Mouse (Mus musculus): ENCODE data around the gene Col18a1. TPM values are rescaled to one million over a fixed set of nuclear protein-coding genes. Genes with fewer than 3 reads are reported as not detected.
A peak's percentile ranks its signal among the peaks of the same experiment; 100 is the strongest.

The Col18a1 gene
- total and polyA plus RNA-seq, 2 experiments from 2014 or later: 11.7 to 28.4 TPM

GRCm38 (mm10) chr10:77209261-77209660 lies 42.9 kb upstream of the Col18a1 start:
- ATAC-seq (no peak), DNase-seq (no peak)
- Histone ChIP-seq H3K4me3 (ENCODE audit: low read depth, low read length) (no peak overlapping the region), H3K9ac (no peak overlapping the region), H3K27me3 (ENCODE audit: insufficient read depth, low read length) (no peaks in the 10 kb centered on the region), H3K9me3 (ENCODE audit: low read length) (no peaks in the 10 kb centered on the region), H3K27ac (ENCODE audit: low read depth, low read length) (no peak overlapping the region), H3K4me1 (ENCODE audit: insufficient read depth) (no peaks in the 10 kb centered on the region), H3K4me2 (ENCODE audit: low read depth) (no peak overlapping the region), H3K36me3 (ENCODE audit: insufficient read depth) (no peaks in the 10 kb centered on the region)
- WGBS: 66% methylated on average over 5 of the region's 5 CpGs
- no peak for TF ChIP-seq CTCF (IDR thresholded peaks at IDR 0.05; ENCODE audit: low read depth)

GRCm38 (mm10) chr10:77206565-77207079 lies 40.3 kb upstream of the Col18a1 start:
- Histone ChIP-seq H3K9me3 (ENCODE audit: low read length) (no peaks in the 10 kb centered on the region), H3K4me2 (ENCODE audit: low read depth) (no peak overlapping the region), H3K9ac (no peak overlapping the region), H3K36me3 (ENCODE audit: insufficient read depth) (no peaks in the 10 kb centered on the region), H3K4me3 (ENCODE audit: low read depth, low read length) (no peak overlapping the region), H3K27ac (ENCODE audit: low read depth, low read length) (no peak overlapping the region), H3K4me1 (ENCODE audit: insufficient read depth) (no peaks in the 10 kb centered on the region), H3K27me3 (ENCODE audit: insufficient read depth, low read length) (no peaks in the 10 kb centered on the region)
- WGBS: 34% methylated on average over 3 of the region's 3 CpGs
- peak; percentile 35 for DNase-seq
- no peak for TF ChIP-seq CTCF (IDR thresholded peaks at IDR 0.05; ENCODE audit: low read depth)
- ATAC-seq: no peak

- H3K27ac ChIP-seq (ENCODE audit: low read depth, low read length): no peak overlapping the region
- H3K4me3 ChIP-seq (ENCODE audit: low read depth, low read length): no peak overlapping the region
- H3K4me1 ChIP-seq (ENCODE audit: insufficient read depth): no peaks in the 10 kb centered on the region
- no peak overlapping the region for H3K4me2 ChIP-seq (ENCODE audit: low read depth)
- no peak for DNase-seq
- no peaks in the 10 kb centered on the region for H3K27me3 ChIP-seq (ENCODE audit: insufficient read depth, low read length)
- TF ChIP-seq CTCF (IDR thresholded peaks at IDR 0.05; ENCODE audit: low read depth): no peak
- H3K9me3 ChIP-seq (ENCODE audit: low read length): no peaks in the 10 kb centered on the region
- no peak for ATAC-seq
- no peaks in the 10 kb centered on the region for H3K36me3 ChIP-seq (ENCODE audit: insufficient read depth)
- H3K9ac ChIP-seq: no peak overlapping the region
- WGBS: 73% methylated on average over 2 of the region's 2 CpGs
These were observed 39.8 kb upstream of the Col18a1 start for GRCm38 (mm10) chr10:77206134-77206533.

GRCm38 (mm10) chr10:77203960-77204359 lies 37.6 kb upstream of the Col18a1 start:
- no peaks in the 10 kb centered on the region for H3K4me1 ChIP-seq (ENCODE audit: insufficient read depth)
- no peak overlapping the region for H3K27ac ChIP-seq (ENCODE audit: low read depth, low read length)
- TF ChIP-seq CTCF (IDR thresholded peaks at IDR 0.05; ENCODE audit: low read depth): no peak
- H3K9me3 ChIP-seq (ENCODE audit: low read length): no peaks in the 10 kb centered on the region
- WGBS: 88% methylated on average over 4 of the region's 4 CpGs
- no peak for ATAC-seq
- H3K27me3 ChIP-seq (ENCODE audit: insufficient read depth, low read length): no peaks in the 10 kb centered on the region
- no peaks in the 10 kb centered on the region for H3K36me3 ChIP-seq (ENCODE audit: insufficient read depth)
- no peak for DNase-seq
- H3K9ac ChIP-seq: no peak overlapping the region
- H3K4me2 ChIP-seq (ENCODE audit: low read depth): no peak overlapping the region
- no peak overlapping the region for H3K4me3 ChIP-seq (ENCODE audit: low read depth, low read length)

DNA sequence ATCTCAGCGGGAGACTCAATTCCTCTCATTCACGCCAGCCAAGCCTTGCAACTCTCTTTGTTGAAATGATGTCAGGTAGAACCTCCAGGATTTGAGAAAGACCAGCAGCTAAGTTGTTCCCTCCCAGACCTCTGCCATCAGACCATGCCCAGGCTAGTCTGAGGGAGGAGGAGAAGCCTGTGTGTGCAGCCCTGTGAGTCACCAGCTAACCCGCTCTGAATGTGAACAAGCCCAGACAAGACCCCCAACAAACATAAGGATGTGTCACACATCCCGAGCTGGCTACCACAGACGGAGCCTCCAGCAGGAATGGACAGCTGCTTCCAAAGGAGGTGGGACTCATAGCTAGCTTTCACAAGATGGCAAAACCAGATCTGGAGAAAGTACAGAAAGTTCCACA lies 35.6 kb upstream of the Col18a1 start:
- no peaks in the 10 kb centered on the region for H3K9me3 ChIP-seq (ENCODE audit: low read length)
- H3K4me3 ChIP-seq (ENCODE audit: low read depth, low read length): no peak overlapping the region
- H3K4me1 ChIP-seq (ENCODE audit: insufficient read depth): no peaks in the 10 kb centered on the region
- H3K36me3 ChIP-seq (ENCODE audit: insufficient read depth): no peaks in the 10 kb centered on the region
- no peak overlapping the region for H3K27ac ChIP-seq (ENCODE audit: low read depth, low read length)
- H3K4me2 ChIP-seq (ENCODE audit: low read depth): no peak overlapping the region
- DNase-seq (no peak), ATAC-seq (no peak)
- no peak overlapping the region for H3K9ac ChIP-seq
- no peak for TF ChIP-seq CTCF (IDR thresholded peaks at IDR 0.05; ENCODE audit: low read depth)
- WGBS: 54% methylated on average over 5 of the region's 5 CpGs
- H3K27me3 ChIP-seq (ENCODE audit: insufficient read depth, low read length): no peaks in the 10 kb centered on the region

DNA sequence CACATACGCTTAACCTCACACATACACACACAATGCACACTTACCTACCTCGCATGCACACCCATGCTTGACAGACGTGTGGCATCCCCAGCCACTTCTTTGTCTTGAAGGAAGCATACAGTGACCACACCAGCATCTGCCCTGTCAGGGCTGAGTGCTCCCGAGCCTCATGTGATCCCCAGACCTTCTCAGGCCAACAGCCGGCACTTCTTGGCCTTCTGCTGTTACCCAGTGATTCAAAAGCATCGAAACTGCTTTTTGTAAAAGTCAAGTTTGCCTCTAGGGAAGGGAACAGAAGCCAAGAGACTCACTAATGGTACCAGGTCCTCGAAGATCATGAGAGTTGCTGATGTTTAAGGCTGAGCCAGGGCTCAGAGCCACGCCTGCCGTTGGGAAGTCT lies 33.9 kb upstream of the Col18a1 start:
- Histone ChIP-seq H3K27me3 (ENCODE audit: insufficient read depth, low read length) (no peaks in the 10 kb centered on the region), H3K9ac (no peak overlapping the region), H3K36me3 (ENCODE audit: insufficient read depth) (no peaks in the 10 kb centered on the region), H3K9me3 (ENCODE audit: low read length) (no peaks in the 10 kb centered on the region), H3K4me1 (ENCODE audit: insufficient read depth) (no peaks in the 10 kb centered on the region), H3K27ac (ENCODE audit: low read depth, low read length) (no peak overlapping the region), H3K4me2 (ENCODE audit: low read depth) (no peak overlapping the region), H3K4me3 (ENCODE audit: low read depth, low read length) (no peak overlapping the region)
- ATAC-seq (no peak), DNase-seq (no peak)
- no peak for TF ChIP-seq CTCF (IDR thresholded peaks at IDR 0.05; ENCODE audit: low read depth)
- WGBS: 85% methylated on average over 9 of the region's 9 CpGs

- no peak overlapping the region for H3K27ac ChIP-seq (ENCODE audit: low read depth, low read length)
- H3K4me2 ChIP-seq (ENCODE audit: low read depth): no peak overlapping the region
- TF ChIP-seq CTCF (IDR thresholded peaks at IDR 0.05; ENCODE audit: low read depth): no peak
- DNase-seq (no peak), ATAC-seq (no peak)
- no peaks in the 10 kb centered on the region for H3K36me3 ChIP-seq (ENCODE audit: insufficient read depth)
- no peaks in the 10 kb centered on the region for H3K27me3 ChIP-seq (ENCODE audit: insufficient read depth, low read length)
- H3K4me3 ChIP-seq (ENCODE audit: low read depth, low read length): no peak overlapping the region
- 70% methylated on average over 2 of the region's 2 CpGs for WGBS
- no peaks in the 10 kb centered on the region for H3K4me1 ChIP-seq (ENCODE audit: insufficient read depth)
- H3K9me3 ChIP-seq (ENCODE audit: low read length): no peaks in the 10 kb centered on the region
- no peak overlapping the region for H3K9ac ChIP-seq
These were observed 32.9 kb upstream of the Col18a1 start for GRCm38 (mm10) chr10:77199229-77199628.
